Mouse (Mus musculus): Measurements from ENCODE around the gene Stk36. TPM values are rescaled to one million over a fixed set of nuclear protein-coding genes. Genes with fewer than 3 reads are reported as not detected.

Stk36 gene
- 8.4 and 8.9 TPM in 2 replicates for polyA plus RNA-seq (2014; fragmentation: Nextera tagmentation; extraction: Ambion mirVana)

GRCm38 (mm10) chr1:74601267-74601962 is at the start of gene Stk36, which contains the start of gene Rnf25:
Stk36 (plus strand) TSS chr1:74601445.
Rnf25 (minus strand) TSS chr1:74601397.
- no peaks in the 10 kb centered on the region for H3K27me3 ChIP-seq (ENCODE audit: control insufficient read depth, insufficient read depth, low read length)
- peak; percentile 87 for ATAC-seq (ENCODE audit: insufficient number of reproducible peaks, insufficient read depth, low FRiP score, low read depth)
- H3K4me2 ChIP-seq (replicated peaks; ENCODE audit: low read depth, low read length), result peak within 1 kb of the TSS; percentile 61
- 7% methylated on average over 25 of the region's 25 CpGs for WGBS
- H3K9me3 ChIP-seq (ENCODE audit: control insufficient read depth, low read depth, low read length), result no peaks in the 10 kb centered on the region
- H3K4me1 ChIP-seq (ENCODE audit: control insufficient read depth, insufficient read depth, low read length), result no peaks in the 10 kb centered on the region
- H3K36me3 ChIP-seq (ENCODE audit: control insufficient read depth, insufficient read depth, low read length), result peaks cover 17% of the 10 kb centered on the region; the same call in 1 of the 2 replicates
- peak within 1 kb of the TSS; percentile 86 for H3K4me3 ChIP-seq (ENCODE audit: low read depth, low read length)
- H3K9ac ChIP-seq (replicated peaks; ENCODE audit: low read depth, low read length), result peak within 1 kb of the TSS; percentile 73
- H3K27ac ChIP-seq (ENCODE audit: low read length), result peak within 1 kb of the TSS; percentile 24; the same call in 1 of the 2 replicates

GRCm38 (mm10) chr1:74559061-74559460 is 42.2 kb upstream of the Stk36 start:
- no peak overlapping the region for H3K27ac ChIP-seq (ENCODE audit: low read length)
- H3K9me3 ChIP-seq (ENCODE audit: control insufficient read depth, low read depth, low read length), result no peaks in the 10 kb centered on the region
- no peak overlapping the region for H3K9ac ChIP-seq (replicated peaks; ENCODE audit: low read depth, low read length)
- H3K4me3 ChIP-seq (ENCODE audit: low read depth, low read length), result no peak overlapping the region
- 87% methylated on average over 5 of the region's 5 CpGs for whole genome bisulfite sequencing
- no peaks in the 10 kb centered on the region for H3K27me3 ChIP-seq (ENCODE audit: control insufficient read depth, insufficient read depth, low read length)
- no peaks in the 10 kb centered on the region for H3K4me1 ChIP-seq (ENCODE audit: control insufficient read depth, insufficient read depth, low read length)
- H3K4me2 ChIP-seq (replicated peaks; ENCODE audit: low read depth, low read length), result no peak overlapping the region
- no peaks in the 10 kb centered on the region for H3K36me3 ChIP-seq (ENCODE audit: control insufficient read depth, insufficient read depth, low read length)
- ATAC-seq (ENCODE audit: insufficient number of reproducible peaks, insufficient read depth, low FRiP score, low read depth), result no peak

- Histone ChIP-seq H3K4me1 (ENCODE audit: control insufficient read depth, insufficient read depth, low read length) (no peaks in the 10 kb centered on the region), H3K4me3 (ENCODE audit: low read depth, low read length) (no peak overlapping the region), H3K4me2 (replicated peaks; ENCODE audit: low read depth, low read length) (no peak overlapping the region), H3K9me3 (ENCODE audit: control insufficient read depth, low read depth, low read length) (no peaks in the 10 kb centered on the region), H3K36me3 (ENCODE audit: control insufficient read depth, insufficient read depth, low read length) (peaks cover 53% of the 10 kb centered on the region), H3K27ac (ENCODE audit: low read length) (no peak overlapping the region), H3K27me3 (ENCODE audit: control insufficient read depth, insufficient read depth, low read length) (no peaks in the 10 kb centered on the region), H3K9ac (replicated peaks; ENCODE audit: low read depth, low read length) (no peak overlapping the region)
- WGBS, result 92% methylated on average over 6 of the region's 6 CpGs
- no peak for ATAC-seq (ENCODE audit: insufficient number of reproducible peaks, insufficient read depth, low FRiP score, low read depth)
Measured at GRCm38 (mm10) chr1:74565834-74566233, 35.4 kb upstream of the Stk36 start.

- Histone ChIP-seq H3K9me3 (ENCODE audit: control insufficient read depth, low read depth, low read length) (no peaks in the 10 kb centered on the region), H3K27me3 (ENCODE audit: control insufficient read depth, insufficient read depth, low read length) (no peaks in the 10 kb centered on the region), H3K4me3 (ENCODE audit: low read depth, low read length) (no peak overlapping the region), H3K9ac (replicated peaks; ENCODE audit: low read depth, low read length) (no peak overlapping the region), H3K36me3 (ENCODE audit: control insufficient read depth, insufficient read depth, low read length) (peaks cover 75% of the 10 kb centered on the region), H3K4me1 (ENCODE audit: control insufficient read depth, insufficient read depth, low read length) (no peaks in the 10 kb centered on the region), H3K27ac (ENCODE audit: low read length) (no peak overlapping the region), H3K4me2 (replicated peaks; ENCODE audit: low read depth, low read length) (no peak overlapping the region)
- no peak for ATAC-seq (ENCODE audit: insufficient number of reproducible peaks, insufficient read depth, low FRiP score, low read depth)
- 93% methylated on average over 29 of the region's 29 CpGs for WGBS
Measured at GRCm38 (mm10) chr1:74569739-74570719, 31.2 kb upstream of the Stk36 start.

- WGBS, result 80% methylated on average over 3 of the region's 3 CpGs
Measured at GRCm38 (mm10) chr1:74582621-74583020, 18.6 kb upstream of the Stk36 start.

GRCm38 (mm10) chr1:74584616-74585398 is 16.4 kb upstream of the Stk36 start:
- H3K27me3 ChIP-seq (ENCODE audit: control insufficient read depth, insufficient read depth, low read length), result no peaks in the 10 kb centered on the region
- no peak overlapping the region for H3K4me2 ChIP-seq (replicated peaks; ENCODE audit: low read depth, low read length)
- peaks cover 8% of the 10 kb centered on the region for H3K4me1 ChIP-seq (ENCODE audit: control insufficient read depth, insufficient read depth, low read length)
- H3K4me3 ChIP-seq (ENCODE audit: low read depth, low read length), result no peak overlapping the region
- peaks cover 16% of the 10 kb centered on the region; the same call in 1 of the 2 replicates for H3K36me3 ChIP-seq (ENCODE audit: control insufficient read depth, insufficient read depth, low read length)
- no peaks in the 10 kb centered on the region for H3K9me3 ChIP-seq (ENCODE audit: control insufficient read depth, low read depth, low read length)
- no peak overlapping the region for H3K9ac ChIP-seq (replicated peaks; ENCODE audit: low read depth, low read length)
- WGBS, result 92% methylated on average over 3 of the region's 3 CpGs
- H3K27ac ChIP-seq (ENCODE audit: low read length), result no peak overlapping the region
- ATAC-seq (ENCODE audit: insufficient number of reproducible peaks, insufficient read depth, low FRiP score, low read depth), result no peak

More at GRCm38 (mm10) chr1:74582621-74583020, 18.6 kb upstream of the Stk36 start:
- Histone ChIP-seq H3K9ac (replicated peaks; ENCODE audit: low read depth, low read length) (no peak overlapping the region), H3K27me3 (ENCODE audit: control insufficient read depth, insufficient read depth, low read length) (no peaks in the 10 kb centered on the region), H3K4me2 (replicated peaks; ENCODE audit: low read depth, low read length) (no peak overlapping the region), H3K4me1 (ENCODE audit: control insufficient read depth, insufficient read depth, low read length) (0 out of 2 replicates have a peak, but pooled peaks cover 3% of the 10 kb centered on the region), H3K36me3 (ENCODE audit: control insufficient read depth, insufficient read depth, low read length) (peaks cover 22% of the 10 kb centered on the region), H3K9me3 (ENCODE audit: control insufficient read depth, low read depth, low read length) (no peaks in the 10 kb centered on the region), H3K27ac (ENCODE audit: low read length) (no peak overlapping the region), H3K4me3 (ENCODE audit: low read depth, low read length) (no peak overlapping the region)
- no peak for ATAC-seq (ENCODE audit: insufficient number of reproducible peaks, insufficient read depth, low FRiP score, low read depth)

GRCm38 (mm10) chr1:74587233-74587772 is 13.9 kb upstream of the Stk36 start:
- H3K4me3 ChIP-seq (ENCODE audit: low read depth, low read length), result peak overlapping the region; percentile 79
- H3K4me2 ChIP-seq (replicated peaks; ENCODE audit: low read depth, low read length), result peak overlapping the region; percentile 80
- peaks cover 8% of the 10 kb centered on the region for H3K4me1 ChIP-seq (ENCODE audit: control insufficient read depth, insufficient read depth, low read length)
- no peaks in the 10 kb centered on the region for H3K27me3 ChIP-seq (ENCODE audit: control insufficient read depth, insufficient read depth, low read length)
- ATAC-seq (ENCODE audit: insufficient number of reproducible peaks, insufficient read depth, low FRiP score, low read depth), result no peak
- peaks cover 25% of the 10 kb centered on the region; the same call in 1 of the 2 replicates for H3K36me3 ChIP-seq (ENCODE audit: control insufficient read depth, insufficient read depth, low read length)
- H3K27ac ChIP-seq (ENCODE audit: low read length), result peak overlapping the region; percentile 80
- peak overlapping the region; percentile 60 for H3K9ac ChIP-seq (replicated peaks; ENCODE audit: low read depth, low read length)
- under 1% methylated on average over 24 of the region's 24 CpGs for WGBS
- H3K9me3 ChIP-seq (ENCODE audit: control insufficient read depth, low read depth, low read length), result no peaks in the 10 kb centered on the region
